Mouse (Mus musculus): ENCODE measurements around the gene Zfr2.

Gene Zfr2

DNA sequence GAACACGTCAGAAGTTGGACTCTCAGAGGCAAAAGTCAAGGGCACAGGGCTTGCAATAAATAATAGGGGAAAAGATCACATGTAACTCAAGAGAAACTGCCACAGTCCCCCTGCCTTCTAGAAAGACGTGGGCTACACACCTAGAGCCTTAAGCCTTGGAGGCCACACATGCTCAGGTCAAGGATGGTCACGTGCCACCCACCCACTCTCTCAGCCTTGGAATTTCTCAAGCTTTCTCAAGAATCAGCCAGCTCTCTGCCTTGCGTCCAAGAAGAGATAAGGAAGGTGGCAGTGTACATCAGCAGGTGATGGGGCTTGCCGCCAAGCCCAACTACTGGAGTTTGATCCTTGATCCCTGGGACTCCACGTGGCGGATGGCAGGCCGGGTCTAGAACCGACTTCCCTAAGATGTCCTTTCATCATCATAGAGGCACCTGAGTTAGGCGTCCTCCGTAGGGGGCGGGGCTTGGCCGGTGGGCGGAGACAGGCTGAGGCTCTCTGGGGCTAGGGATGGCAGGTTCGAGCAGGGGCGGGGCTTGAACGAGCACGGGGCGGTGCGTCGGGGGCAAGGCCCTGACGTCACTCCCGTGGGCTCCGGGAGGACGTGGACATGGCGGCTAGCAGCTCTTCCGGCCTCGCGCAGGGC is at the start of gene Zfr2:
TSS of gene Zfr2 (plus strand) at position 576 of the 646 bp plus-strand sequence.
- peak; percentile 98 for DNase-seq (ENCODE audit: low read depth, low spot score)

DNA sequence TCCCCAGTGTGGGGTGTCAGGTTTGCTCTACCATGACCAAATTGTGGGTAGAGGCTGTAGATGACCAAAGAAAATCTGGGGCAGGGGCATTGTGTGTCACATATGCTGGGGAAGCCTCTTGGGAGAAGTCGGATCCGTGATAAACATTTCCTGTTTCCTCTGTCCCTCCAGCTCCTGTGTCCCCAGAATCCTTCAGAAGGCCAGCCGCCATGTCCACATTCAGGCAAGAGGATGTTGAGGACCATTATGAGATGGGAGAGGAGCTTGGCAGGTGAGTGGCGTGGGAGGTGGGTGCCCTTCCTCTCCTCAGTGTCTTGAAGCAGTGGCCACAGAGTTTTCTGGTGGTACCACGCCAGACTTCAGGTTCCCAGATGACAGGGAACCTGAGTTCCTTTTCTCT is 49.1 kb upstream of the Zfr2 start, which contains the start of gene 4930442H23Rik:
TSS of gene 4930442H23Rik (minus strand) at position 45 of the 400 bp plus-strand sequence.
- peak; percentile 11 for DNase-seq (ENCODE audit: low read depth, low spot score)

DNA sequence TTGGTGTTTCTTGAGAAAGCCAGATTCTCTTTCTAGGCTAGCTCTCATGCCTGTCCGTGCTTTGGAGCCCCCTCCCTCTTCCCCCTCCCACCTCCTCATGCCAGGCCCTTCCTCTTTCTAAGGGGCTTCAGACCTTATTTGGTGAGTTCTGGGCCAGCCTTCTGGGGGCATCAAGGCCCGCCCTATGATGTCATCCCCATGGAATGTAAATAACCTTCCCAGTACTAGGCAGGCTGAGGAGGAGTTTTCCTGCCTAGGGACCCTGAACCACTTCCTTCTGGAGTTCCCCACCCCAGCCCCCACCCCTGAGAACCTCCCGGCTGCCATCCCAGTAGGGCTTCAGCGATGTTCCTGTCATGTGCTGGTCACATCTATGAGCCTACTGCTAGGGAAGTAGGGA is 48.2 kb upstream of the Zfr2 start:
- DNase-seq (ENCODE audit: low read depth, low spot score) = no peak

DNA sequence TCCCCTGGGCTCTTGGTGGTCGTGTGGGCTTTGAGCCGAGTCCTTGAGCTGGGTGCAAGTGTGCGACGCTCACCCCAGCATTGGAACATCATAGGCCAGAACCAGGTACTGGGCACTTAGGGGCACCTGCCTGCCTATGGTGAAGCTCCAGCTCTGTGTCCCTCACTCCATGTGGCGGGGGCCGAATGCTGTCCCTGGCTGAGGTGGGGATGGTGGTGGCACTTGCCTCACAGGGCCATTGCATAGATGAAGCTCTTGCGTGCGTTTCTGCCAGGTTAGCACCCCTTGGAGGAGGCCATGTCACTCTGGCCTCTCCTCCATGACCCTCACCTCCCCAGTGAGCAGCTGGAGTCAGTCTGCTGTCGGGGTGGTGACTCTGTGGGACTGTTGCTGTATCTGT is 45.8 kb upstream of the Zfr2 start:
- no peak for DNase-seq (ENCODE audit: low read depth, low spot score)

DNA sequence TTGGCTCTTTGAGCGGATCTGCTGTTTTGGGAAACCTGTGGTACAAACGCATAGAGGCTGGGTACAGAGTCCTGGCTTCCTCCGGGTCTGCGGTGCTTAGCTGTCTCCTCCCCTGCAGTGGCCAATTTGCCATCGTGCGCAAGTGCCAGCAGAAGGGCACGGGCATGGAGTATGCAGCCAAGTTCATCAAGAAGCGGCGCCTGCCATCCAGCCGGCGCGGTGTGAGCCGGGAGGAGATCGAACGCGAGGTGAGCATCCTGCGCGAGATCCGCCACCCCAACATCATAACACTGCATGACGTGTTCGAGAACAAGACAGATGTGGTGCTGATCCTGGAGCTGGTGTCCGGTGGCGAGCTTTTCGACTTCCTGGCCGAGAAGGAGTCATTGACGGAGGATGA is 43.1 kb upstream of the Zfr2 start:
- DNase-seq (ENCODE audit: low read depth, low spot score) = no peak

DNA sequence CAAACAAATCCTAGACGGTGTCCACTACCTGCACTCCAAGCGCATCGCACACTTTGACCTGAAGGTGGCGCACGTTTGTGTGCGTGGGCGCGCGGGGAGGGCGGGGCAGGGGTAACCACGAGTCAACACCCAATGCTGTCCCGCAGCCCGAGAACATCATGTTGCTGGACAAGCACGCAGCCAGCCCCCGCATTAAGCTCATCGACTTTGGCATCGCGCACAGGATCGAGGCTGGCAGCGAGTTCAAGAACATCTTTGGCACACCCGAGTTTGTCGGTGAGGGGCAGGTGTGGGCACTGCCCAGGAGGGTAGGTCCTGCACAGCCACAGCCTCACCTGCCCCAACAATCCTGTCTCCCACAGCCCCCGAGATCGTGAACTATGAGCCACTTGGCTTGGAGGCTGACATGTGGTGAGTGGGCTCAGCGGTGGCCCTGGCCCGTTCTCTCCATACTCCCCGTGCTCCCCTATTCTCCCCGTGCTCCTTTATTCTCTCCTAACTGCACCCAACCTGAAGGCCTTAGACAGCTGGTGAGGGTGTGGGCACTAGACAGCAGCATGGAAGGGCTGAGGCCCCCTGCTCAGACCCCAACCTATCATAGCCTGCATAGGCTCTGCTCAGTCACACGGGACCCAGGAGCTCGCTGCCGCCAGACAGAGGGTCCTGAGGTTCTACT is 42.6 kb upstream of the Zfr2 start:
- DNase-seq (ENCODE audit: low read depth, low spot score) = peak; percentile 59

DNA sequence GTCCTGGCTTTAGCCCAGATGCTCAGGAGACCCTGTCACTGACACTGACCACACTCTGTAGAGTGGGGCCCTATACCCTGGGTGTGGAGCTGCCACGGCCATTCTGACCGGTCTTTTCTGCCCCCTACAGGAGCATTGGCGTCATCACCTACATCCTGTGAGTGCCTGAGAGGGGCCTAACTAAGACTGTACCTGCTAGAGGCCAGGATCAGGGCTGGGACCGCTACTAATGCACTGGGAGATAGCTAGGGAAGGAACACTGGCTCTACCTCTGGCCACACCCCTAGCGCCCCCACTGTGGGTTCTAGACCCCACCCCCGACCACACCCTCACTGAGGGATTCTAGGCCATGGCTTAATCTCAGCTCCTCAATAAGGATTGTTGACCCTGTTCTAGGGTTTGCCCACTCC is 42.0 kb upstream of the Zfr2 start:
- DNase-seq (ENCODE audit: low read depth, low spot score) = peak; percentile 44

DNA sequence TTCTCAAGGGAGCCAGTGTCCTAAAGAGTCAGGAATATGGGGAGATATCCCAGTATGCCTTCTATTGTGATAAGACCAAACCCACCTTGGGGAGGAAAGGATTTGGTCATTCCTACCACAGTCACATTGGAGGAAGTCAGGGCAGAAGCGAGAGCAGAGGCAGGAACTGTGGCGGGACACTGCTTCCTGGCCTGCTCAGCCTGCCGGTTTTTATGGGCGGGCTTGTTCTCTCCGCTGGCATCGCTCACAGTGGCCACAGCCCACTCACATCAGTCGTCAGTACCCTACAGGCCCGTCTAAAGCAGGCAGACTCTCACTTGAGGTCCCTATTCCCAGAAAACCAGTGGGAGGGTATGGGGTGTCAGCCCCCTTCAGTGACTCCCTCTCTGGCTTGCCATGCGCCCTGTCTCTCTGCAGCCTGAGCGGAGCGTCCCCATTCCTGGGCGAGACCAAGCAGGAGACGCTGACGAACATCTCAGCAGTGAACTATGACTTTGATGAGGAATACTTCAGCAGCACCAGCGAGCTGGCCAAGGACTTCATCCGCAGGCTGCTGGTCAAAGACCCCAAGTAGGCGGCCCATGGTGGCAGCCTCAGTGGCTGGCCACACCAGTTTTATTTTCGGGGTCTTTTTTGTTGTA is 41.5 kb upstream of the Zfr2 start:
- DNase-seq (ENCODE audit: low read depth, low spot score) = peak; percentile 20

DNA sequence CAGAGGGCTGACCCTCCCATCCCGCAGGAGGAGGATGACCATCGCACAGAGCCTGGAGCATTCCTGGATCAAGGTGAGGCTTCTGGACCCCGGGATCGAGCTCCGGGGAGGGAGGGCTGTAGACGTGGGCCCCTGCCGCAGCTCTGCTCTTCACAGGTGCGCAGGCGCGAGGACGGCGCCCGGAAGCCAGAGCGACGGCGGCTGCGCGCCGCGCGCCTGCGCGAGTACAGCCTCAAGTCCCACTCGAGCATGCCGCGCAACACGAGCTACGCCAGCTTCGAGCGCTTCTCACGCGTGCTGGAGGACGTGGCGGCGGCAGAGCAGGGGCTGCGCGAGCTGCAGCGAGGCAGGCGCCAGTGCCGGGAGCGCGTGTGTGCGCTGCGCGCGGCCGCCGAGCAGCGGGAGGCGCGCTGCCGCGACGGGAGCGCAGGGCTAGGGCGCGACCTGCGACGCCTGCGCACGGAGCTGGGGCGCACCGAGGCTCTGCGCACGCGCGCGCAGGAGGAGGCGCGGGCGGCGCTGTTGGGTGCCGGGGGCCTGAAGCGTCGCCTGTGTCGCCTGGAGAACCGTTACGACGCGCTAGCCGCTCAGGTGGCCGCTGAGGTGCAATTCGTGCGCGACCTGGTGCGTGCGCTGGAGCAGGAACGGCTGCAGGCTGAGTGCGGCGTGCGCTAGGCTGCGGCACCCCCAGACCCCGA is 40.5 kb upstream of the Zfr2 start:
- peak; percentile 95 for DNase-seq (ENCODE audit: low read depth, low spot score)

DNA sequence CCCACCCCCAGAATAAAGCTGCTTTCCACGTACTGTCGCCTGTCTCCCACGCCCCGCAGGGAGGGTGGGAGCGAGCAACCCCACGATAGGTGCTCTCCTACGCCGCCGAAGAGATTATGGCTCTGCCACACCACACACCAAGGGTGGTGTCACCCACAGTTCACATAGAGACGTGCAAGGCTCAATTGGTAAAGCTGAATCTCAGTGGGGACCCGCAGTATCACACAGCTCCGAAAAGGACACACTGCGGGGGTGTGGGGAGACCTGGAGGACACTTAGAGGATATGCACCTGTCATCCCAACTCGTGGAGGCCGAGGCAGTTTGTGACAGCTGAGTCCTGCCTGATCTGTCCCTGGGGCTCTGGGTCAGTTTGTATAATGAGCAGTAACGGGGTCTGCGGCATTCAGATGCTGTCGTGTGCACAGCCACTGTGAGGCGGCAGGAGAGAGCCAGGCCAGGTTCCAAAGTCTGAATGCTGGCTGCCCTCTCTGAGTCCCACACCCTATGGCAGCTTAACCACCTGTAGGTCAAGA is 39.9 kb upstream of the Zfr2 start:
- no peak for DNase-seq (ENCODE audit: low read depth, low spot score)

DNA sequence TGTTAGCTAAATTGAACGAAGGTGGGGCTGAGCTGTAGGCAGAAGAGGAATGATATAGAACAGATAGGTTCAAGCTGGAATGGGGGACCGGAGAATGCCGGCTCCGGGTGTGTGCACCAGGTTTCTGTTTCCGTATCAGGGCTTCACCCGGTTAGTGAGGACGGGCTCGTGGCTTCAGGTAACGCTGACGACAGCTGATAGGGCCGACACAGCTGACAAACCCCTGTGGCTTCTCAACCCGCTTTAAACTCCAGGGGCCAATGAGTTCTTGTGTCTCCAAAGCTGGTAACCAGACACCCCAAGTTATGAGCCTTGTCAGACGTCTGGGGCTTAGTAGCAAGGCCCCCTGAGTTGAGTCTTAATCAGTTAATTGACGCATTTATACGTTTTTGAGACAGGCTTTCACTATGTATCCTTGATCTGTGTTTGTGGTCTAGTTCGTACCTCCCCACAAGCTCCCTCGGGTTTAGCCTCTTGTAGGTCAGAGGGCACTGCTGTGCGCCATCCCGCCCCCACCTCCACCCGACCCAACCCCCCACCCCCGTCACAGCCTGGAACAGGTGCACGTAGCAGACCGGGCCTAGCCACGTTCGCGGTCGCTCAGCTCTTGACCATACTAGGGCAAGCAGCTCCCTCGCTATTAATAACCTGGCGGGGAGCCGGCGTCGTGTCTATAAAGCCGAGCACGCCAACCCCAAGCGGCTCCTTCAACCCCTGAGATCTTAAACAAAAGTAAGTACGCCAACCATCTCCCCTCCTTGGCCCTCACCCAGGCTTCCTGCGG is 38.8 kb upstream of the Zfr2 start:
- DNase-seq (ENCODE audit: low read depth, low spot score) = peak; percentile 77

DNA sequence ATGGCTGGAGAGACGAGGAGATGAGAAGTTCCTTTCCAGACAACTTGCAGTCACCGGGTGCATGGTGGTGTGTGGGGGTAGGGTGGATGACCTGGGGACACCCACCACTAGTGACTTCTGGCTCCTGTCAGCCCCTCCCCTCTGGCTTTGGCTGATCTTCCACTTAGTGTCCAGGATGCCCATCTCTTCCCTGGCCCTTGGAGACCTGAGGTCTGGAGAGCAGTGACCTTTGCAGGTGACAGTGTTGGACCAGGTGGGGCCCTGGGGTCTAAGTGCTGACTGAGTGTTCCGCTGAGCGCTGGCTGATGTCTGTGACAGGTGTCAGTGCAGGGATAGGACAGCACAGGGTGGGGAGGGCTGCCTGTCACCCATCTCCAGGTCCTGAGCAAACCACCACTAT is 37.7 kb upstream of the Zfr2 start:
- peak; percentile 19 for DNase-seq (ENCODE audit: low read depth, low spot score)

DNA sequence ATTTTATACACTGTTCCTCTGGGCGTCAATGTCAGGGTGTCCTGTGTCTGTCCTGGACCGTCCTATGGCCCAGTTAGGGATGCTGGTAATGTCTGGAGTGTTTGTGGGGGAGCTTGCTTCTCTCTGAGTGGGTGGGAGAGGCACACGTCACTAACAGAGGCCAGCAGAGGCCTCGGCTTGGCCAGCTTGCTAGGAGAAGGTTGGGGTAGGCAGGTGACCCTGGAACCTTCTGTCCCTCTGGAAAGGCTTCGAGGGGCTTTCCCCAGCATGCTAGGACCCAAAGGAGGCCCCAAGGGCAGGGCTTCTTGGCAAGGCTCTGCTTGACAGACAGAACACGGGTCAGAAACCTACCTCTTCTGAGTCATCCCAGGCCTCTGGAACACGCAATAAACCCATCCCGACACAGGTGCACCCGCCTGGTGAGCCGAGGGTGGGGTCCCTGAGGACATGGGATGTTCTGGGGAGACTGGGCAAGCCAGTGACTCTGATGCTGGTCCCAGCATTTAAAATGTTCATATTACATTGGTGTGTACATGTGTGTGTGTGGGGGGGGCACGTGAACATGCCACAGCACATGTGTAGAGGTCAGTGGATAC is 36.4 kb upstream of the Zfr2 start:
- DNase-seq (ENCODE audit: low read depth, low spot score) = no peak

DNA sequence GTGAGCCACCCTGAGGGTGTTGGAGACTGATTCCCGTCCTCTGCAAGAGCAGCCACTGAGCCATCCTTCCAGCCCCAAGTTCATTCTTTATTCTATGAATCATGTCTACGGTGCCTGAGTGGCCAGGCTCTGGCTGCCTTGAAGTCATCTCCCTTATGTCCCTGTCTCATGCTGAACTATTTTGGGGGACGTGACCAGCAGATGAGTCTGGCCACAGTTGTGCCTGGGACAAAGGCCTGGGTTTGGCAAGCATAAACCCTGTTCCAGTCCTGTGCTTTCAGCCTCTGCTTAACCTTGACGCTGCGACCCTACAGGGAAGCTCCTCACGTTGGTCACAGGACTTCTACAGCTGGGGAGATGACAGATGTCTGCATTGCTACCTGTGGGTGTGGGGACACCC is 35.6 kb upstream of the Zfr2 start:
- DNase-seq (ENCODE audit: low read depth, low spot score) = no peak

DNA sequence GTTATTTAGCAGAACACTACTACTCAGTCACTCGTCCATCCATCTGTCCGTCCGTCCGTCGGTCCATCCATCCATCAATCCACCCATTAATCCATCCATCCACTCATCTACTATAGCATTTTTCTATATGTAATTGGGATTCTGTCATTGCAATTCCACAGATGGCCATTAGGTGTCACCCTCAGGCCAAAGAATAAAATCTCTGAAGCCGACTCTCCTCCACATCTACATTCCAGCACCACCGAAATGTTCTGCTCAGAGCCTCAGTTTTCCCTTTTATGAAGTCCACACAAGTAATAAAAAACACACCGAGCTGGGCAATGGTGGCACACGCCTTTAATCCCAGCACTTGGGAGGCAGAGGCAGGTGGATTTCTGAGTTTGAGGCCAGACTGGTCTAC is 34.7 kb upstream of the Zfr2 start:
- DNase-seq (ENCODE audit: low read depth, low spot score) = peak; percentile 84

DNA sequence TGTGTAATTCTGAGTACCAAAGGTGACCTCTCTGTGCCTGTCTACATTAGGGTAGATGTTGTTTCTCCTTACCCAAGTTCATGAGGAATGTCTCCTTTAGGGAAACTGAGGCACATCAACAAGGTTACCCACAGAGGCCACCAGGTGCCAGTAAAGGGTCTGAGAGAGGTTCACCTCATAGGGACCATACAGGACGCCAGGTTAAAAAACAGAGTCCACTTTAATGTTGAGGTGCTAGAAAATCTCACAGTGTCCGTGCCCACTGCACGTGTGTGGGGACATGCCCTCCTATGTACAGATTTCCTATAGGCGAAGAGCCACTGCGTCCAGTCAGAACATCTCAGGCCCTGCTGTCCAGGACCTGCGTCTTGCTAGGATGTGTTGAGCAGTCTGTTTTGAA is 34.0 kb upstream of the Zfr2 start:
- no peak for DNase-seq (ENCODE audit: low read depth, low spot score)

DNA sequence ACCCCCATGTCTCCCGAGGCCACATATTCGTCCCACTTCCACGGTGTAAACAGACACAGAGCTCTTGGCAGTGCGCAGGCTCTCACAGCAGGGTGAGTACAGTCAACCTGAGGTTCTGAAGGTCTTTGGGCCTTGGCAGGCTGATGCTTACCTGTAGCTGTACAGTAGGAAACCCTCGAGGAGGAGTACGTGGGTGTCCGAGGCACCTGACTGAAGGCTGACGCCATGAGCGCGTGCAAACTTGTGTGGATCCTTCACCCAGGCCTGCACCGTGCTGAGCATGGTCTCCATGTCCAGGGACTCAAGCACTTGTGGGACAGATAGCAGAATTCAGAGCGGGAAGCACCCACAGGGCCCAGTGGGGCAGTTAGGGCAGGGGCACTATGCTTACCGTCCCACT is 32.8 kb upstream of the Zfr2 start:
- DNase-seq (ENCODE audit: low read depth, low spot score) = no peak

DNA sequence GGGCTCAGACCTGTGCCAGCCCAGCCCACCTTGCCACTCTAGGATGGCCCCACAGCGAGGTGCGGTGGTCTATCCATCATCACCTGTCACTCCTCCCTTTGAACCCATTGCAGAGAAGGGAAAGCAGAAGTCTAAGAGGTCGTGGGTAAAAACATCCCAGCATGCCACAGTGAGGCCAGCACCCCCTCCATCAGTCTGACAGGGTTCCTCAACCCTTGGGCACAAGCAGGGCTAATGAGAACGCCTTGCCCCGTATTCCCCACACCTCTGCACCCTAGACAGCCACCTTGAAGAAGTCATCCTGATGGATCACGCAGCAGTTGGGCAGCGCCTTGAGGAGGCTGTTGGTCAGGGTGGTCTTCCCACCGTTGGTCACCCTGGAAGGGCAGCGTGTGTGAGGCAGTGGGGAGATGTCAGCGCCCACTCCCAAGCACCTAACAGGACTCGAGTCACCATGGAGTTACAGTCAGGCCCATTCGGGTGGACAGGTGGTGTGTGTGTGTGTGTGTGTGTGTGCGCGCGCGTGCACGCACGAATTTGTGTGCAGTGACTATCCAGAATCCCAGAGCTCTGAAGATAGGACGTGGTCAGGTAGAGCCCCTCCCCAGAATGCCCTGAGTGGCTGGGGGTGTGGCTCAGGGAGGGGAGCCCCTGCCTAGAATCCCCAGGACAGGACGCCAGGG is 32.2 kb upstream of the Zfr2 start:
- DNase-seq (ENCODE audit: low read depth, low spot score) = no peak

DNA sequence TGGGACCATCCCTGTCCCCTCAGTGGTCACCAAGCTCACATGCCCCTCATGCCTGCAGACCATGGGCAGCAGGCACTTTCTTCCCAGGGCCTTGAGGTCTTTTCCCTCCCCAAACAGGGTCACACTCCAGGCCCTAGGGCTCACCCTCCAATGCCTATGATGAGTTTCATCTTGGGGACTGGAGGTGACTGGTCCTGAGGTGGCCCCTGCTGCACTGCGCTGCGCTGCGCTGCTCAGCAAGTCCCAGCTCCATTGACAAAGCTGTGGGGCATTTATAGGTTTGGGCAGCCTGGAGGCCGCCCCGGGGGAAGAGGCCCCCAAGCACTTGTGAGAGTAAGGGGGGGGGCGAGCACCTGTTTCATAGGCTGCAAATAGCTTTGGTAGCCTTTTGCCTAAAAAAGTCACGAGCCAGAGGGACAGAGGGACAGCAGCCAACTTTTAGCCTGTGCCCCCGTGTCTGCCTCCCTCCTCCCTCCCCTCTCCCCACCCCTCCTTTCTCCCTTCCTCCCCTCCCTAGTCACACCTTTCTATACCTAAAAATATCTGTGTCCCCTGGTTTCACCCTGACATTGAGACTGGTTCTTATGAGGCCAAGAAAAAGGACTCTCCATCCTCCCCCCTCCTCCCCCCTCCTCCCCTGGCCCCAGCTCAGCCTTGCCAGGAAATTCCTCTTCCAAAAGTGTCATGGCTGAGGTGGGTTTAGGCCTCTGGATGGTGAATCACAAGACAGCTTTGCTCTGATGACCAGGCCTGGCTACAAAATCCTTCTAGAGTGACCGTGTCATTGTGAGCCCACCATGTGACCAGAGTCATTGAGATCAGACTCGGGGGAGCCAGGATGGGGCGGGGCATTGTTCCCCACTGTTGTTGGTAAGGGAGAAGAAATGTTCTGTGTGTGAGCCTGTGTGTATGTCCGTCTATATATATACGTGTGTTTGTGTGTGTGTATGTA is 30.9 kb upstream of the Zfr2 start, which contains the start of gene Nmrk2:
TSS of gene Nmrk2 (minus strand) at position 245 of the 952 bp plus-strand sequence.
- DNase-seq (ENCODE audit: low read depth, low spot score) = no peak
